Mouse (Mus musculus) embryo, embryonic 9.5 days (tissue): ENCODE results near the gene Keap1.
A peak's percentile ranks its signal among the peaks of the same experiment; 100 is the strongest.
"Not testable (repeated sequence)": the region's sequence is repeated elsewhere in the genome, so short reads cannot be mapped to it uniquely, and the experiment has no call there.

ENCODE experiments used
- DNase-seq: peaks from one replicate; pipeline ENCODE4 v3.0.0-alpha.2; 2017; ENCODE audit errors: extremely low spot score

Keap1 gene

DNA sequence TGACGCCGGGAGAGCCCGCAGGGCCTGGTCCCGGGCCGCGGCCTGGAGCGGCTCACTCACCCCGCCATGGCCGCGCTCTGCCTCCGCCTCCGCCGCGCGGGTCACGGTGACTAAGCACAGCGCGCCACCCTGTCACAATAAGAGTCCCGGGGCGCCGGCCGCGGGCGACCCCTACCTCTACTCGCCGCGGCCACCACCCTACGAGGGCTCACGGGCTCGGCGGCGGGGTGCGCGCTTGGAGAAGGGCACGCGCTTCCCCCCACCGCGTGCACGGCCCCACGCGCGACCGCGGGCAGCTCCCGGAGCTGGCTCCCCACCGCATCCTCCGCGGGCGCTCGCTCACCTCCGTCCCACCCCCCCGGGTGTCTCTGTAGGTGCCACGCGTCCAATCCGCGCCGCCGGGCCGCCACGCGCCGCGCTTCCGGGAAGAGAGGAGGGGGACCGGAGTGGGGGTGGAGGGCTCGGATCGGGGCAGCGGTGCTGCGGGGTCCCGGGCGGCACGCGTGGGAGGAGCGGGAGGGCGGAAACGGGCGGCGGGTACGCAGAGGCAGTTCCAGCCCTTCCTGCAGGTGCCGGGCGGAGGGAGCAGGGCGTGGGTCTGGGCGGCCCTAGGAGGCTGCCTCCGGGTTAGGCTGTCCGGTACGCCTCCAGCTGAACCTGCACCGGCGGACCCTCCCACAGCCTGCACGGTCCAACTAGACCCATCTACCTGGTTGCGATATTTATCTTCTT, at the start of gene Keap1:
Gene Keap1 (minus strand): TSS at position 629 of the 732 bp plus-strand sequence.
- peak; percentile 86 for DNase-seq

DNA sequence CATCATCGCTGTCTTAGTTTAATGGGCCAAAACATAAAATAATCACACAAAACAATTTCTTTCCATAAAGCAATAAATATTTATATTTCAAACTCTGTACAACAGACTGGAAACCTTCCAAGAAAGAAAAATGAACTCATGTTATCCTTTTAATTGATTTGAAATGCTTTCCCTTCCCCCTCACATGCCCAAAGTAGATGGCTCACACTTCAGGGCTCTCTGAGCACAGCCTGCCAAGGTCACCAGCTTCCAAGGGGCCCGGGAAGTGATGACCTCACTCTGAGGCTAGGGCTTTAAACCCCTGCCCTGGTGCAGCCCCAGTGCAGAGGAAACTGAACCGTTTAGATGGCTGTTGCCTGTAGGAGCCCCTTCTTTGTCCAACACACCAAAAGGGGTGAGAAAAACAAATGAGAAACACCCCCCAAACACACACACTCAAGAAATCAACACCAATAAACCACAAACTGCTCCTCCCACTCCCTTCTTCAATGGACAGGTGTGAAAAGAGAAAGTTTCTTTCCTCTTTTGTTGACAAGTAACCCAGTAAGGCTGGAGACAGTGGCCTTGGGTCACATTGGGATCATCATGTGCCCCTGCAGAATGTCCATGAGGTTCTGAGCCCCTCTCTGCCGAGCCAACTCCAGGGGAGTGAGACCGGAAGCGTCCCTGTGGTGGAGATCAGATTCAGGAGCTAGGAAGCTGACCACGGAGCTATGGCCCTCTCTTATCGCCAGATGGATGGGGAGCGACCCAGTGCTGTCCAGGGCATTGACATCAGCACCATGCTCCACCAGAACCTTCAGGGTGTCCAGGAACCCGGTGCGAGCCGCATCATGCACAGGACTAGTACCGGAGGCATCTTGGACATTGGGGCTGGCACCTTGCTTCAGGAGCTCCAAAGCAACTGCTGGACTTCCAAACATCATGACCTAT, 49.5 kb upstream of the Keap1 start:
- DNase-seq, result no peak

DNA sequence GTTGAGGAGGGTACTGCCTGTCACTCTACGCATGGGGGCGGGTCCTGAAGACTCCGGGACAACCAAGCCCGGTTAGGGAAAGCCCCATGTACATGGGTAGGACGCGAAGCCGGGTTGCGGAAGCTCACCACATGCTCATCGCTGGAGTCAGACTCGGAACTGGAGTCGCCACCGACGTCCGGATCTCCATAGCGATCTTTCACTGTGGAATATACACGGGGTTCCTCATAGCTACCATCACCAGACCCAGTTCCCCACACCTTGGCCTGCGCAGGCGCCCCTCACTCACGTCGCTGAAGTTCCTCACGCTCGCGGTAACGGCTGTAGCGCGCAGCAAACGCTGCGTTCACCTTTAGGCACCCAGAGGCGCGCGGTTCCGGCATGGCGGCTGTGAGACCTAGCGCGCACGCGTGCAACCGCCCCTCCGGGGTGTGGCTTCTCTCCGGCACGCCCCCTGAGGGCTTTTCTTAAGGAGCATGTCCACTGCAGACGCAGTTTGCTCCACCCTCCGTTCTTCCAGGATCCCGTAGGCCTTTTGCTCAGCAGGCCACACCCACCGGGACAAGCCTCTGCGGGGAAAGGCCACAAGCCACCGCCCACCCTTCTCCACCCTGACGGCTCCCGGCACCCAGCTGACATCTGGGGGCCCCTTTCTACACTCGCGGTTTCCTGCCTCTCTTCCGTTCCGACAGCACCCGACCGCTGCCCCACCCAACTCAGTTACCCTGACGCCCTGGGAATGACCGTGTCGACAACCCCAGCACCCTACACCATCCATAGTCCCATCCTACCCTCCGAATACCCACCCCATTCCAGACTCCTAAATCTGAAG, 48.6 kb upstream of the Keap1 start, which contains the start of gene Kri1:
Gene Kri1 (minus strand): TSS at position 399 of the 832 bp plus-strand sequence.
- peak; percentile 93 for DNase-seq

DNA sequence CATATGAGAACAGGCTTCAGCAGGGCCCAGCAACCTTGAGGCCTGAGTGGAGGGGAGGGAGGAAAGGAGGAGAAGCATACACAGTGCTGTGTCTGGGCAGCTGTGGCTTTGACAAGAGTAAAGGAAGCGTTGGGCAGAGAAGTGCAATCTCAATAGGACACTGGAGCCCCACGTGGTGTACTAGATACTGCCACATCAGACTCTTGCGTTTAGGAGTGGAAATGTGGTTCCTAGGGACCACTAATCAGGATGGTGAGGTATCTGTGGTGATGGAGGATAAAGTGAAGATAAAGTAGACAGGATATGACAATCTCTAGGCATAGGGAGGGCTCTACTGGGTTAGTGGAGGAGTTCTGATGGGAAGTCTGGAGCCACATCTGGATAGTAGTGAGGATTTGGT, 47.6 kb upstream of the Keap1 start:
- DNase-seq, result no peak

DNA sequence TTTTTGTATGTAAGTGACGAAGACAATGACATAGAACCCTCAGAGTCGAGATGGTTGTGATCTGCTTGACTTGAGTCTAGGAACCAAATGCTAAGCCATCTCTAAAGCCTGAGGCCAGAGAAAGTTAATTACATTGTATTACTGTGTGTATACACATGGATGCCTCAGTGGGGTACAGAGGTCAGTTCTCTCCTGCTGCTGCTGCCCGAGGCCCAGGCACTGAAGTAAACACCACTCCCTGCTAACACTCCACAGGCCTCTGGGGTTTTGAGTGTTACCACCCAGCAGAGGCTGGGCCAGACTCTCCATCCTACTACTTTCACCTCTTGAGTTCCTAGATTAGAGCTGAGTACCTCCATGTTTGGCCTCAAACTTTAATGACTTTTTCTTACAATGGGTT, 44.8 kb upstream of the Keap1 start:
- no peak for DNase-seq

DNA sequence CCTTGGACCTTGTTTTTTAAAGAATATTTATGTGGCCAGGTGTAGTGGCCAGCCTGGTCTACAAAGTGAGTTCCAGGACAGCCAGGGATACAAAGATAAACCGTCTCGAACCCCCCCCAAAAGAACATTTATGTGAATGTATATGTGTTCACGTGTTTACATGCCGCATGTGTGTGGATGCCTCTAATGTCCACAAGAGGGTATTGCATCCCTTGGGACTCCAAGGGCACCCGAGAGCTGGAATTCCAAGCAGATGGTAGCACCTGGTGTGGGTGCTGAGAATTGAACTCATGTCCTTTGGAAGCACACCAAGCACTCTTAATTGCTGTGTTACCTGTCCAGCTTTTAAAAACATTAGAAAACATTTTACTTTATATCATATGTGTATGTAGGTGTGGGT, 44.4 kb upstream of the Keap1 start:
- no peak for DNase-seq

- no peak for DNase-seq
These were observed 38.6 kb upstream of the Keap1 start for GRCm38 (mm10) chr9:21277776-21278175.

- no peak for DNase-seq
These were observed 37.1 kb upstream of the Keap1 start for GRCm38 (mm10) chr9:21276307-21276706.

- DNase-seq, result no peak
These were observed 36.6 kb upstream of the Keap1 start for GRCm38 (mm10) chr9:21275727-21276126.

- DNase-seq, result no peak
These were observed 36.0 kb upstream of the Keap1 start for GRCm38 (mm10) chr9:21275013-21275710.

- no peak for DNase-seq
These were observed 35.2 kb upstream of the Keap1 start for GRCm38 (mm10) chr9:21274336-21274735.

DNA sequence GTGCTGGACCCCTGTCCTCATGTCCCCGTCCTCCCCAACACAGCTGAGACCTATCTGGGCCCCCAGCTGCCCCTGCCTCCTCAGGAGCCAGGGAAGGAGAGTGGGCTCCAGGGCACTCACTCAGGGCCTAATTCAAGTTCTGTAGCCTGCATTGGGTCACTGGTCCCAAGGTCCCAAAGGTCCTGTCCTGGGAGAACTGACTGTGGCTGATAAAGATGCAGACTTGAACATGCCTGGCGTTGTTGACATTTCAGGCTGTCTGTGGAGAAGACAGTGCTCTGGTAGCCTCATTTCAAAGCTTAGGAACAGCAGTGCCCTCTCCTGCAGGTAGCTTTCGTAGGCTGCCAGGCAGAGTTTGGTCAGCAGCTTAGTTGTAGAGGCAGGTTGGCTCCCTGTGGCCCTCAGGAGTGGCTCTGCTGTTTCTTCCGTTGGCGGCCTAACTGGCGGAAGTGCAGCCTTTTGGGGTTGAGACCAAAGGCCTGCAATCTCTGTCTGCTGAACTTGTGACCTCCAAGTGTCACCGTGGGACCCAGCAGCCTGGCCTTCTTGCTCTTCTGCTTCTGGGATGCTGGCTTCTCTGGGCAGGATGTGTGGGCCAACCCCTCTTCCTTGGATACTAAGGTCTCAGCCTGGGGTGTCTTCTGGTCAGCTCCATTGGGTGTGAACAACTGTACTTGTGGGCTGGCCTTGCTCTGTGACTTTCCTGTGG, 34.5 kb upstream of the Keap1 start:
- DNase-seq, result no peak

- no peak for DNase-seq
These were observed 33.9 kb upstream of the Keap1 start for GRCm38 (mm10) chr9:21273094-21273493.

- no peak for DNase-seq
These were observed 33.2 kb upstream of the Keap1 start for GRCm38 (mm10) chr9:21272391-21272790.

DNA sequence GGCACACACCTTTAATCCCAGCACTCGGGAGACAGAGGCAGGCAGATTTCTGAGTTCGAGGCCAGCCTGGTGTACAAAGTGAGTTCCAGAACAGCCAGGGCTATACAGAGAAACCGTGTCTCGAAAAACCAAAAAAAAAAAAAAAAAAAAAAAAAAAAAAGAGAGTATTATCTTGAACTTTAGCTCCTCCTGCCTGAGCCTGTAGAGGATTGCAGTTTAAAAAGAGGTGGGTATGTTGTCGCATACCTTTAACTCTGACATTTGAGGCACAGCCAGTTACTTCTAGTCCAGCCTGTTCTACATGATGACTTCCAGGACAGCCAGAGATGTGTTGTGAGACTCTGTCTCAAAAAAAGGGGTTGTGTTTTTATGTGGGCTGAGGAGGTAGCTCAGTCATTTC, 30.4 kb upstream of the Keap1 start:
- DNase-seq, result not testable (repeated sequence)

DNA sequence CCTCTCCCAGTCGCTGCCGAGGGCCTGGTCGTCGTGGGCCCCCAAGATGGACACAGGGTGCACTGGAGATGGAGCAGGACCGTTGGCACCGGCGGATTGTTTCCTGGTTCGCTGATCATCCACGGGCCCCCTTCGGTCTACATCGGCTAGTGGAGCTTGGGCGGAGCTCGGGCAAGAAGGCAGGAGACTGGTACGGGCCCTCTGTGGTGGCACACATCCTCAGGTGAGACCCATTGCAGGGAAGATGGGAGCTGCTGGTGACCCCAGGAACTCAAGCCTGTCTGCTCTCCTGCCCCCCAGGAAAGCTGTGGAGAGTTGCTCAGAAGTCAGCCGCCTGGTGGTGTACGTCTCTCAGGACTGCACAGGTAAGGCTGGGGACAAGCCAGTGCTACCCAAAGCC, 29.1 kb upstream of the Keap1 start:
- no peak for DNase-seq

DNA sequence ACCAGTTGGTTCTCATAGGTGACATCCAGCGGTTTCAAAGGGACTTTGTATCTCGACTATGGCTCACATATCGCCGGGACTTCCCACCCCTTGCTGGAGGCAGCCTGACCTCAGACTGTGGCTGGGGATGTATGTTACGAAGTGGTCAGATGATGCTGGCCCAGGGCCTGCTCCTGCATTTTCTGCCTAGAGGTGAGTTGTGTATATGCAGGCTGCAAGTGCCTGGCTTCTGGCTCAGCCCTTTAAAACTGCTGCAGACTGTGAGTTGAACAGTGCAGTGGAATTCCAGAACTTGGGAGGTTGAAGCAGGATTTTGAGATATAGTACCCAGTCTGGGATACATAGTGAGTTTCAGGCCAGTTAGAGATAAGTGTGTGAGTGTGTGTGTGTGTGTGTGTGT, 27.7 kb upstream of the Keap1 start:
- DNase-seq, result no peak

- DNase-seq, result no peak
These were observed 26.4 kb upstream of the Keap1 start for GRCm38 (mm10) chr9:21265611-21266010.

DNA sequence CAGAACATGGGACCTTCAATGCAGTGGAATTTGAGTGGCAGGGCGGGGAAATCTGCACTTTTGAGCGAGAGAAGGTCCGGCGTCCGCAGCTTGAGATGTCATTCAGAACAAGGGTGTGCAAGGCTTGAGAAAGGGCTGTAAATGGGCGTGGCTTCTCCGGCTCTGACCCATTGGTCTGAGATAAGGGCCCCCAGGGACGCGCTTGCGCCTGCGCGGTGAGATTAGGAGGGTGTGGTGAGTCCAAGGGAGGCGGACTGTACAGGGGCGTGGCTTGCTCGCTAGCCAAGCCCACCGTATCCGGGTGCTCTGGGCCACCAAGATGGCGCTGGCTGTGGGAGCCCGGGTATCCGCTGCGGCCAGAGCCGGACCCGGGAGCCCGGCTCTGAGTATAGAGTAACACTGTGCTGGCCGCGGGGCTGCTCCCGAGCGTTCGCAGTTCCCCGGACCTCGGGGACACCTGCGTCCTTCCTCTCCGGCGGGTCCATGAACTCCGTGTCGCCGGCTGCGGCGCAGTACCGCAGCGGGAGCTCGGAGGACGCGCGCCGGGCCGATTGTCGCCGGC, 25.9 kb upstream of the Keap1 start, which contains the start of gene Atg4d:
Gene Atg4d (plus strand): TSS at position 294 of the 562 bp plus-strand sequence.
- DNase-seq, result peak; percentile 99
